Mouse (Mus musculus) cerebellum, adult 2 months (tissue): ENCODE measurements at regions not wholly inside any gene's neighbourhood (a gene's known extent, or its start where the extent isn't known, plus 50 kb on each side); places are given as distances from the start of the nearest gene placed in this dataset.

Experiments
- DNase-seq, 2 experiments: peaks; one replicate each; pipeline ENCODE4 v3.0.0; 2021
- H3K27ac ChIP-seq: fragments of 200-500 bp; 2 replicates; pipeline ENCODE4 v1.5.1; 2012; ENCODE audit warnings: low read length, control low read depth, inconsistent platforms; ENCODE audit not compliant: insufficient read depth
- H3K27me3 ChIP-seq: fragments of 200-500 bp; 2 replicates; pipeline ENCODE4 v1.6.1; 2012; ENCODE audit warnings: inconsistent platforms, mild to moderate bottlenecking, low read length, moderate library complexity; ENCODE audit not compliant: control insufficient read depth, insufficient read depth
- H3K4me1 ChIP-seq: fragments of 200-500 bp; 2 replicates; pipeline ENCODE4 v1.6.1; 2011; ENCODE audit warnings: low read length; ENCODE audit not compliant: control insufficient read depth, insufficient read depth
- H3K4me3 ChIP-seq: fragments of 200-500 bp; replicated peaks from 2 replicates; pipeline ENCODE3; 2011; ENCODE audit warnings: mild to moderate bottlenecking, low read depth, low read length, control low read depth; ENCODE audit not compliant: insufficient read depth
- CTCF ChIP-seq: fragments of 200-500 bp; IDR thresholded peaks from 2 replicates; pipeline ENCODE4 v1.5.1; 2011; ENCODE audit warnings: low read depth, mild to moderate bottlenecking, control low read depth, low read length, moderate library complexity, borderline replicate concordance; ENCODE audit not compliant: insufficient read depth
- POLR2A ChIP-seq: fragments of 200-500 bp; IDR thresholded peaks from 2 replicates; pipeline ENCODE4 v1.6.1; 2011; ENCODE audit warnings: low read length, control low read depth, borderline replicate concordance; ENCODE audit not compliant: insufficient read depth
- WGBS: fragments of 180-500 bp; shearing (Covaris S2); methylation state at CpG from one replicate; pipeline ENCODE4 v1.1.7; 2018; 5-methylcytosine and 5-hydroxymethylcytosine counted together

DNA sequence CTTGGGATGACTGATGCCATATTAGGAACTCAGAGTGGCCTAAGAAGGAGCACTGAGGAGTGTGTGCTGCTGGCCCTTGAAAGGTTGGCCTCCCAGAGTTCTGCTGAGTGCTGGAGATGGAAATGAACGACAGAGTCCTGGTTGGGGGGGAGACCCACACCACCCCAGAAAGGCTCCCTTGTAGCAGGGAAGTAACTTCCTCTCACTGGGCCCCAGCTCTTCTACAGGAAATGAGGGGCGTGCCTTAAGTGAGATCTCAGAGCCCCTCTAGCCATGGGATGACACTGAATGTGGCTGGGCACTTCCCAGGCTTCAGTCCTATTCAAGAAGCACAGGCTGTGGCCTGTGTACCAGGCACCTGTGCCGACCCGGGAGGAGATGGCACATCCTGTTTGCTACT is 232.0 kb downstream of the Rplp1 start:
- 84% methylated on average over 4 of the region's 4 CpGs for WGBS
- no peak for DNase-seq
- H3K27me3 ChIP-seq, result no peaks in the 10 kb centered on the region; the same call in 1 of the 2 replicates
- H3K27ac ChIP-seq, result no peak overlapping the region
- TF ChIP-seq CTCF (no peak), POLR2A (no peak)
- H3K4me1 ChIP-seq, result peaks cover 1% of the 10 kb centered on the region
- H3K4me3 ChIP-seq, result no peak overlapping the region

DNA sequence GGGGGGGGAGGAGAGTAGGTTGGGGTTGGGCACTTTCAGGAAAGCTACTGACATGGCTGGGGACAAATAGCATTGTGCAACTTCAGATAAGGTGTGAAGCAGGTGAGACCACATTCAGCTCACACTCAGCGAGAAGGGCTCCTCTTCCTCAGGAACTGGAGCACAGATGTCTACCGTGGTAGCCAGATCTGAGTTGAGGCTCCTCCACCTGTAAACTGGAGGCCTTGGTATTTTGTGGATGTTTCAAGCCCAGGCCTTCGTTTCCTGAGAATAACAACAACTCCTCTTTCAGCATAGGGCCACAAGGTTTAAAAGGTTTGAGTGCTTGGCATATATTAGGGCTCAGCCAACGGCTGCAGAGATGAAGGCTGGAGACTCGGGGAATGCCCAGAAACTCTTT is 232.9 kb downstream of the Rplp1 start:
- Histone ChIP-seq H3K27ac (no peak overlapping the region), H3K4me3 (no peak overlapping the region), H3K27me3 (no peaks in the 10 kb centered on the region; the same call in 1 of the 2 replicates), H3K4me1 (peaks cover 5% of the 10 kb centered on the region)
- WGBS, result 78% methylated on average over 5 of the region's 5 CpGs
- DNase-seq, result no peak
- no peak for TF ChIP-seq POLR2A

DNA sequence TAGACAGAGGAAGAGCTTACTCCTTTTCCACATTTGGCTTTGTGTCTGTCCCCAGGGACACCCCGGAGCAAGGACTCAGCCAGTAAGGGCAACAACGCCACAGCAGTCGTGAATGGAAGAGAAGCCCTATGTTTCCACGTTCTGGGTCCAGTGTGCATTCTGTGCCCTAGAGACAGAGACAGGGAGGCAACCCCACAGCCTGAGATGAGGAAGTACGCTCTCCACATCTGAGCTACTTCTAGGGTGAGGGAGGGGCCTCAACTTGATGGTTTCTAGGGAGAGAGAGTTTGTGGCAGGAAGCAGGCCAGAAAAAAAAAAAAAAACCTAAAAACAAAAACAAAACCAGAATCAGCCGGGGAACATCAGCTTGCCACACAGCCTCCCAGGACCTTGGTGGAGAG is 233.4 kb downstream of the Rplp1 start:
- no peak for DNase-seq
- WGBS, result 57% methylated on average over 6 of the region's 6 CpGs
- Histone ChIP-seq H3K27me3 (no peaks in the 10 kb centered on the region; the same call in 1 of the 2 replicates), H3K27ac (no peak overlapping the region), H3K4me3 (no peak overlapping the region), H3K4me1 (peaks cover 5% of the 10 kb centered on the region)
- no peak for TF ChIP-seq CTCF
- TF ChIP-seq POLR2A, result no peak

DNA sequence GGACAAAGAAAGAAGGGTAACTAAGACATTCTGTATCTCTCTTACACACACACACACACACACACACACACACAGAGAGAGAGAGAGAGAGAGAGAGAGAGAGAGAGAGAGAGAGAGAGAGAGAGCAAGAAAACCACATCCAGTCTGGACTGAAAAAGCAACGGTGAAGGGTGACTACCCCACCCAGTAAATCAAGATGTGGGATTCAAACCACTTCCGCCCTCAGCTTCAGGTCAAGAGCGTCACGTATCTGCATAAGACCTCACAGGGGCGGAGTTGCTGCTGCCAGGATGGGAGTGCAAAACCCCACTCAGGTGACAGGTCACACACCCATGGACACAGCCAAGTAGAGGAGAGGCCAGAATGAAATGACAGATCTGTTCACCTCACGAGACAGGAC is 234.7 kb downstream of the Rplp1 start:
- H3K4me1 ChIP-seq, result peaks cover 5% of the 10 kb centered on the region
- no peak overlapping the region for H3K4me3 ChIP-seq
- no peaks in the 10 kb centered on the region; the same call in 1 of the 2 replicates for H3K27me3 ChIP-seq
- DNase-seq, result no peak
- 88% methylated on average over 6 of the region's 6 CpGs for WGBS
- TF ChIP-seq POLR2A (no peak), CTCF (no peak)
- no peak overlapping the region for H3K27ac ChIP-seq

DNA sequence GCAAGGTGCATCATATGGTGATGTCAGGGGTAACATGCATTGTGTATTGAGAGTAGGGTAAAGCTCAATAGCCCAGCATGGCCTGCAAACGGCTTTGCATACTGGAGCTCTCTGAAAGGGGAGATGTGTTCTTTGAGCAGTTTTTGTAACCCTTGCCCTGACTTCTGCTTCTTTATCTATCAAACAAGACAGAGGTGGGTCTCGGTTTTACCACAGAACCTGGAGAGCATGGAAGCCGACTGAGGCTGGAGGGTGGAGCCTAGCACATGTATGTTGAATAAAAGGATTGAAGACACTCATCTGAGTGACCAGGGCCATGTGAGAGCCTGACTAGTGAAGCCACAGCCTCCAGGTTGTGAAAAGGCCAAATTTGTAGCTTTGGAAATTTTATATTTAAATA is 236.7 kb downstream of the Rplp1 start:
- Histone ChIP-seq H3K4me3 (no peak overlapping the region), H3K27ac (no peak overlapping the region), H3K27me3 (no peaks in the 10 kb centered on the region; the same call in 1 of the 2 replicates), H3K4me1 (peaks cover 5% of the 10 kb centered on the region)
- no peak for TF ChIP-seq CTCF
- no peak for TF ChIP-seq POLR2A
- no peak for DNase-seq
- 86% methylated on average over 3 of the region's 3 CpGs for WGBS

- Histone ChIP-seq H3K27me3 (no peaks in the 10 kb centered on the region; the same call in 1 of the 2 replicates), H3K4me3 (no peak overlapping the region), H3K4me1 (peaks cover 5% of the 10 kb centered on the region), H3K27ac (no peak overlapping the region)
- DNase-seq, result peak in 1 of 2 experiments; percentile 17
- WGBS, result 28% methylated on average over 11 of the region's 11 CpGs
- TF ChIP-seq POLR2A (no peak), CTCF (no peak)
Observed at GRCm38 (mm10) chr9:61677037-61677436, 237.3 kb downstream of the Rplp1 start.

DNA sequence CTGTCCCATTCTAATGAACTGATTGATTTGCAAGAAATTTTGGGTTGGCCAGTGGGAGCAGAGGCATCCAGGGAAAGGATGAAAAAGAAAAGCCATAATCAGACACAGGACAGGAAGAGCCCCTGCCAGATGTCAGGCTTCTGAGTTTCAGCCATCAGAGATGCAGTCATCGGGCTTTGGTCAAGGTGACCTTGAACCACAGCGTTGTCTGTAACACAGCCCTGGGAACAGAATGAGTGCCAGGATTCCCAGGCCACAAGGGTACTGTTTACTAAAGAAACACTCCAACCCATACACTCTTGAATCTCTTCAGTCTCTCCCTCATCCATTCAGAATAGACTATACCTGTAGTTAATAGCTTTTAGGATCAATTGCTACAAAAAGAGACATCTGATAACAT is 239.0 kb downstream of the Rplp1 start:
- no peak for TF ChIP-seq CTCF
- no peak for TF ChIP-seq POLR2A
- Histone ChIP-seq H3K27ac (no peak overlapping the region), H3K4me3 (no peak overlapping the region), H3K27me3 (no peaks in the 10 kb centered on the region; the same call in 1 of the 2 replicates), H3K4me1 (peaks cover 5% of the 10 kb centered on the region)
- 90% methylated on average over 2 of the region's 2 CpGs for WGBS
- no peak for DNase-seq

DNA sequence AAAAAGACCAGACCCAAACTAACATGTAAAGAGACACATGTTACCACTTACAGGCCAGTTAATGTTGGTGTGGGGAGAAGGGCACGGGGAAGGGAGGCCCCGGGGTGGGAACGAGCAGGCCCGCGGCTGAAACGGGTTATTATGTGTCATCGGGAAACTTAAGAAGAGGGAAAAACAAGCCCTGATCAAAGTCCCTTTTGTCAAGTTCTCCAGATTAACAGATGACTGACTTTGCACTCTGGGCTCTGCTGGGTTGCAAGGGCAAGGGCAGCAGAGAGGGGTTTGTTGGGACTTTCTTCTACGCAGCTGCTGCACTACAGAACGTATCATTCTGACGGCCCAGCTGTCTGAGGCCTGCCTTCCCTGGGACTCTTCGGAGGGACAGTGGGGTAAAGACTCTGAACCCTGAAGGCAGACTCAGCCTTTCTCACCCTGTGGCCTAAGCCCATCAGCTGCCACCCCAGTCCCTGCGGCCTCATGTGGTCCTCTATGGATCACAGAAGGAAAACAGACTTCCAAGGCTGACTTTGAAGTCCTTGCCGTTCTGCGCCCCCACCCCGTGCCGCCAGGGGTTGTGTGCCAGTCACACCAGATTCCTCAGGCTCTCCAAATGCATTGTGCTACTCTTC is 240.7 kb downstream of the Rplp1 start:
- no peak overlapping the region for H3K27ac ChIP-seq
- 87% methylated on average over 16 of the region's 16 CpGs for WGBS
- no peak for DNase-seq
- no peak overlapping the region for H3K4me3 ChIP-seq
- TF ChIP-seq POLR2A (no peak), CTCF (no peak)
- no peaks in the 10 kb centered on the region for H3K27me3 ChIP-seq
- peaks cover 5% of the 10 kb centered on the region for H3K4me1 ChIP-seq
